Mouse (Mus musculus) heart, embryonic 16.5 days (tissue): ENCODE results near the gene Trpm8. TPM values are rescaled to one million over a fixed set of nuclear protein-coding genes. Genes with fewer than 3 reads are reported as not detected.
A peak's percentile ranks its signal among the peaks of the same experiment; 100 is the strongest.

Source experiments
- ATAC-seq: fragments of 200-750 bp; cut with Nextera tagmentation; replicated peaks from 2 replicates; pipeline ENCODE4 v1.8.0; 2017; ENCODE audit warnings: moderate number of reproducible peaks; ENCODE audit not compliant: insufficient read depth, low FRiP score; ENCODE audit errors: extremely low read depth
- H3K27ac ChIP-seq: fragments of 300-500 bp; sonication (generic); 2 replicates; pipeline ENCODE4 v1.5.1; 2014; ENCODE audit warnings: mild to moderate bottlenecking, low read length, control low read depth, moderate library complexity
- H3K27me3 ChIP-seq: fragments of 300-500 bp; sonication (generic); 2 replicates; pipeline ENCODE4 v1.6.1; 2014; ENCODE audit warnings: low read length, mixed read lengths; ENCODE audit not compliant: control insufficient read depth, insufficient read depth
- H3K36me3 ChIP-seq: fragments of 300-500 bp; sonication (generic); 2 replicates; pipeline ENCODE4 v1.6.1; 2014; ENCODE audit not compliant: control insufficient read depth, insufficient read depth
- H3K4me1 ChIP-seq: fragments of 300-500 bp; sonication (generic); 2 replicates; pipeline ENCODE4 v1.6.1; 2014; ENCODE audit warnings: low read length, mixed read lengths; ENCODE audit not compliant: control insufficient read depth, insufficient read depth
- H3K4me2 ChIP-seq: fragments of 300-500 bp; sonication (generic); 2 replicates; pipeline ENCODE4 v1.6.1; 2014; ENCODE audit warnings: low read depth, mild to moderate bottlenecking, control low read depth, low read length
- H3K4me3 ChIP-seq: fragments of 300-500 bp; sonication (generic); 2 replicates; pipeline ENCODE4 v1.5.1; 2014; ENCODE audit warnings: mild to moderate bottlenecking, control low read depth, low read length
- H3K9ac ChIP-seq: fragments of 300-500 bp; sonication (generic); 2 replicates; pipeline ENCODE4 v1.6.1; 2014; ENCODE audit warnings: low read length, control low read depth
- H3K9me3 ChIP-seq: fragments of 300-500 bp; sonication (generic); replicated peaks from 2 replicates; pipeline ENCODE4 v1.6.1; 2016; ENCODE audit warnings: low read length; ENCODE audit not compliant: control insufficient read depth
- WGBS: fragments of 180-500 bp; shearing (Covaris S2); extraction: QIAGEN DNeasy Blood & Tissue Kit; methylation state at CpG from one replicate; pipeline ENCODE4 v1.1.7; 2014; 5-methylcytosine and 5-hydroxymethylcytosine counted together
- polyA plus RNA-seq: library from polyadenylated mRNA; unstranded; fragments of >200 nt; fragmentation: Nextera tagmentation; extraction: Ambion mirVana; gene quantifications from 2 replicates; pipeline ENCODE4 v1.2.1, GENCODE M21; 2015

Trpm8 gene
- polyA plus RNA-seq, 1 experiment from 2014 or later, result not detected

DNA sequence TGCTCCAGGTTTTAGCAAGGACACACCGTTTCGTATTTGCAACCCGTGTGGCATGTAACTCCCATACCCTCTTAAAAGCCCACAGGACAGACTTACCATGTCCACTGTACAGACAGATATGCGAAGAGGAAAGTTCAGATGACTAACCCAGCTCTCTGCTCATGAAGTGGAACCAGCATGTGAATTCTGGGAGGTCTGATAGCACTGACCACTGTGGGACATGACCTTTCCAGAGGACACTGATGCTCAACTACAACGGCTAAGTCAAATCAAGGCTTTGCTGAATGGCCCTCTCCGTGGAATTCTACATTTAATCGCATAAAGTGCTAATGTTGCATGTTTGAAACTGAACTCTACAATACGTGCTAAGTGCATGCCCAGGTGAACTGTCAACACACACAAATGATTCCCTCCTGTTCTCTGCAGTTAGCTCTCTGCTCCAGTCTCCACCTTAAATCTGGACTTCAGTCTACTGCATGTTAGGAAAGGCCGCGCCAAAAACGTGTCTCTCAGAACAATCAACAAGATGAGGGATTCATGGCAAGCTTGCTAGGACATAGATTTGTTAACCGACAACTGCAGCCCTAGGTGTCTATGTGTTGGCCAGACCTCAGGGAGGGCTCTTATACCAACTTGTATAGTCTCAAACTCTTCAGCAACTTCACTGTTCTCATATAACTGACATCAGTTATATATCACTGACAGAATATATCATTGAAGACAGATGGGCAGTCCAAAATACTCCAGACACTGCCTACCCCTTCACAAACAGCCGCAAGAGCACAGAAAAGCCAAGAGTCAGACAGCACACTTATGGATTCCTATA, 1.6 kb upstream of the Trpm8 start:
- Histone ChIP-seq H3K4me1 (peaks cover 17% of the 10 kb centered on the region), H3K27me3 (no peaks in the 10 kb centered on the region), H3K4me2 (peak overlapping the region; percentile 71), H3K36me3 (peaks cover 33% of the 10 kb centered on the region), H3K9ac (peak overlapping the region; percentile 86), H3K9me3 (no peaks in the 10 kb centered on the region), H3K4me3 (peak overlapping the region; percentile 64), H3K27ac (peak overlapping the region; percentile 90)
- no peak for ATAC-seq
- WGBS, result 60% methylated on average over 13 of the region's 13 CpGs

DNA sequence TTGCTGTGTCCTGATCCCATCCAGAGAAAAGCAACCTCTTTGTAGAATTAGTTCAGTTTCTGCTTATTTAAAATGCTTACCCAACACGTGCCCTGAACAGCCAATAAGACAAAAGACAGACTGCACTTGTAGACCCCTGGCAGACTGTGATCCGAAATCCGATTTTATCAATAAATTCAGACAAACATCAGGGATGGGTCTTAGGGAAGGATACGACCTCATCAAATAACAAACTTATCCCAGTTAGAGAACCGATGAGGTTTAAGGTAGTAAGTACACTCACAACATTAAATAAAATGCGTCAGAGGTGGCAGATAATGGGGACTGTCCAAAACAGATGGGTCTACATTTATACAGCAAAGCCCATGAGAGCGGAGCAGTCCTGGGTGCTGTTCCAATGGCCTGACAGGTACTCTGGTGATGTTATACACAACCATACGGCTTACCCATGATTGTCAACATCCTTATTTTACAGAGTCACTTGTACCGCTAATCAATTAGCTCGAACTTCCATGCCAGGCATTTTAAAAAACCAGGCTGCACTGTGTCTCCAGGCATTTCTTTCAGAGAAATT, 850 bp upstream of the Trpm8 start:
- H3K9ac ChIP-seq, result peak overlapping the region; percentile 86
- peak overlapping the region; percentile 90 for H3K27ac ChIP-seq
- peaks cover 17% of the 10 kb centered on the region for H3K4me1 ChIP-seq
- H3K27me3 ChIP-seq, result no peaks in the 10 kb centered on the region
- peak overlapping the region; percentile 71 for H3K4me2 ChIP-seq
- peak; percentile 14 for ATAC-seq
- H3K36me3 ChIP-seq, result peaks cover 29% of the 10 kb centered on the region
- no peaks in the 10 kb centered on the region for H3K9me3 ChIP-seq
- WGBS, result 21% methylated on average over 10 of the region's 10 CpGs
- peak overlapping the region; percentile 64 for H3K4me3 ChIP-seq

DNA sequence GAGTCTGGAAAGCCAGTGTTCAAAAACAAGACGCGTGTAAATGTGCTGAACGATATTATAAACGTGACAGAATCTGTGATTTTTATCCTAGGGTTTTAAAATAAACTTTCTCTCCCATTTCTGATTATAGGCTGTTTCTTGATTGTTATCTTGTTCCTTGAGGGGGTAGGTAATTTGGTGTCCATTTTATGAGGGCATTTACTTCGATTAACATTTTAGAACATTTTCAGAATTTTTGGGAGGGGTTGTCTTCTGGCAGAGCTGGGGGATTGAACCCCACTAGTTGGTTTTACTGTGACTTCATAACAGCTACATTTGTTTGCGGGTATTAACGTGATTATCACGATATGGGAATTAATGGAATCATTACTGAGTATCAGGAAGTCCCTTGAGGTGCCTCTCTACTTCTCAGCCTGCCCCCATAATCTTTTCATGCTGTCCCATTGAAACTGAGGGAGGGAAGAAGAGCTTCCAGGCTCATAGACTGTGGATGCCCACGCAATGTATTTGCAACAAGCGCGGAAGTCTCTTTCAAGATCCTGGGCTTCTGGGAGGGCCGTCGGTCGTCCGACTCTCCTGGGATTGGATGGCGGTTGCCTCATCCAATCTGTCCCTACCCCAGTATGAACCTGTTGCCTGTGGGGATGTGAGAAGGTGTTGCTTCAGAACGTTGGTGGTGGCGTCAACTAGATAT, 504 bp downstream of the Trpm8 start:
- H3K27ac ChIP-seq, result peak overlapping the region; percentile 90
- ATAC-seq, result no peak
- H3K9me3 ChIP-seq, result peaks cover 6% of the 10 kb centered on the region; the same call in 1 of the 2 replicates
- peaks cover 17% of the 10 kb centered on the region for H3K4me1 ChIP-seq
- H3K4me3 ChIP-seq, result peak overlapping the region; percentile 64
- WGBS, result 64% methylated on average over 18 of the region's 18 CpGs
- H3K9ac ChIP-seq, result peak overlapping the region; percentile 86
- peaks cover 18% of the 10 kb centered on the region for H3K36me3 ChIP-seq
- H3K27me3 ChIP-seq, result no peaks in the 10 kb centered on the region
- H3K4me2 ChIP-seq, result peak overlapping the region; percentile 71

DNA sequence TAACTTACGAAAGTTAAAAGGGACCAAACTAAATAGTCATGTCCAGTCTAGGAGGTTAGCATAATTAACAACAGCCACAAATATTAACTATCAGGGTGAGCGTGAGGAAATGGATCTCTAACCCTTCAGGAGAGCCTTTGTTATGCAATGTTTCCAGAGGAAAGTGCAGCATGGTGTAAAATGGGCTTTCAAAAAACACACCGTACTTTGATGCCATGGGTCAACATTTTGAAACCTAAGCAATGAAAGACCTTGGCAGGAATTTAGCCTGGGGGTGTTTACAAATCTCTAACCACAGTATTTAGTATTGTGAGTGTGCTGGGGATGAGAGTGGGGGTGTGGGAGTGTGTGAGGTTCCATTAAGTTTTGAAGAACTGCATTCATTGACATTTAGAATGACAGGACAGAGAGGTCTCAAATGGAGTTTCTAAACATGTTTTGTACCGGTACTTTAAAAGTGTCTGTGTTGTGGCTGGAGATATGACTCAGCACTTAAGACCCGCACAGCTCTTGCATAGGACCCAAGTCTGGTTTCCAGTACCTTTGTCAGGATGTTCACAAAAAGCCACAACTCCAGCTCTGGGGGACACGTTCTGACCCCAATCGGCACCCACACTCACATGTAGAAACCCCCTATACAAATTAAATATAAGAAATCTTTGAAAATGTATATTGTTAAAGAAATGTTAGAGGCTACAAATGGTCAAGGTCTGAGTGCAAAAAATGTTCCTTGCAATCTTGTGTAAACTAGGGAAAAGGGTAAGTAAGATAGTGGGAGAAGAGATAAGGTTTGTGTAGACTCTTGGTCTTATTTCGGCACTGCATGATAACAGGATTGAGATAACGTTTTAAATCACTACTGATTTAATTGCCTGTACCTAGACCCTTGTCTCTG, 1.9 kb downstream of the Trpm8 start:
- no peak overlapping the region for H3K4me3 ChIP-seq
- no peak overlapping the region for H3K4me2 ChIP-seq
- no peaks in the 10 kb centered on the region for H3K27me3 ChIP-seq
- no peak overlapping the region for H3K27ac ChIP-seq
- H3K4me1 ChIP-seq, result peaks cover 17% of the 10 kb centered on the region
- WGBS, result 50% methylated on average over 9 of the region's 9 CpGs
- no peak for ATAC-seq
- H3K36me3 ChIP-seq, result peaks cover 6% of the 10 kb centered on the region
- H3K9ac ChIP-seq, result no peak overlapping the region
- peaks cover 17% of the 10 kb centered on the region for H3K9me3 ChIP-seq

DNA sequence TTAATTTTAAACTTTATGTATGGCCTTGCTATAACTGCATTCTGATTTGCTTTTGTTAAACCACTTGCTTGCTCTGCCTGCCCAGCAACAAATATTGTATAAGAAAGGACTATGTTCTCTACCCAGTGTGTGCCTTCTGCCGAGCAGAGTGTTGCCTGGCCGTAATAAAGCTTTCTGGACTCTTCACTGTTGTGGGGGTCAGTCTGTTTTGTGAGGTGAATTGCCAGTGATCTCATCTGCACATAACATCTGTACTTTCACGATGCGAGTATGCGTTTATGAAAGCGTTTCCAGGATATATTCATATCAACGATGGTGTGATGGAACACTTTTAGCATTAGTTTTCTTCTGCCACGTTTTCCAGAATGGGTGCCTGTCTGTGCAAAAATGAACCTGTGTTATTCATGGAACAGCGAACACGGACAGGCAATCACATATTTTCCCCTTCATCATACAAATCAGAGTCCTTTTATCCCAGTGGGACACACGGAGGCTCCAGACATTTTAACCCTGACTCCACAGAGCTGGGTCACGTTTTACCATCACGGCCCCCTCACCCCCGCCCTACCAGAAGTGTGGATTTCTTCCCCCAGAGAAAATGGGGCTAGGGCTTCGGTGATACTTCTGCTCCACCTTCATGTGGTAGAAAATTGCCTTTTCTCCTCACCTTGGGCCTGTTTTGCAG, 2.7 kb downstream of the Trpm8 start:
- H3K27ac ChIP-seq, result no peak overlapping the region
- ATAC-seq, result no peak
- no peak overlapping the region for H3K4me2 ChIP-seq
- H3K27me3 ChIP-seq, result no peaks in the 10 kb centered on the region
- 67% methylated on average over 15 of the region's 15 CpGs for WGBS
- peaks cover 25% of the 10 kb centered on the region for H3K9me3 ChIP-seq
- no peaks in the 10 kb centered on the region for H3K36me3 ChIP-seq
- no peak overlapping the region for H3K9ac ChIP-seq
- H3K4me1 ChIP-seq, result peaks cover 15% of the 10 kb centered on the region
- no peak overlapping the region for H3K4me3 ChIP-seq

DNA sequence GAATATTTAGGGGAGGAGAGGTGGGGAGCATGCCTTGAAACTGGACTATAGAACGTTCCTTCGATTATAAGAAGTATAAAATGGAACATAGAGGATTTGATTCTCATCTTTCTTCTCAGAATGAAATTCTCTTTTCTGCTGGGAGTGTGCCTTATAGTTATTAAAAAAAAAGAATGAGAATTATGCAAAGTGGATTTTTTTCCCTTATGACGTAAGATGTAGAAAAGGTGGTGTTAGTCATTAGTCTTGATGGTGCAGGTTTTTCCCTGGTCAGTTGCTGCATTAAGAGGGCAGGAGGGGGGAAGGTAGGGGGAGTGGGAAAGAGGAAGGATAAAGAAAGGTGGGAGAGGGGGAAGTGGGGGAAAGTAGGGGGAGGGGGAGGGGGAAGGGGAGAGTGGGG, 4.8 kb downstream of the Trpm8 start:
- ATAC-seq, result no peak
- H3K9ac ChIP-seq, result no peak overlapping the region
- H3K4me1 ChIP-seq, result no peaks in the 10 kb centered on the region
- no peak overlapping the region for H3K4me2 ChIP-seq
- H3K27ac ChIP-seq, result no peak overlapping the region
- no peak overlapping the region for H3K4me3 ChIP-seq
- peaks cover 34% of the 10 kb centered on the region for H3K9me3 ChIP-seq
- WGBS, result 53% methylated on average over 3 of the region's 3 CpGs
- no peaks in the 10 kb centered on the region for H3K36me3 ChIP-seq
- no peaks in the 10 kb centered on the region for H3K27me3 ChIP-seq

DNA sequence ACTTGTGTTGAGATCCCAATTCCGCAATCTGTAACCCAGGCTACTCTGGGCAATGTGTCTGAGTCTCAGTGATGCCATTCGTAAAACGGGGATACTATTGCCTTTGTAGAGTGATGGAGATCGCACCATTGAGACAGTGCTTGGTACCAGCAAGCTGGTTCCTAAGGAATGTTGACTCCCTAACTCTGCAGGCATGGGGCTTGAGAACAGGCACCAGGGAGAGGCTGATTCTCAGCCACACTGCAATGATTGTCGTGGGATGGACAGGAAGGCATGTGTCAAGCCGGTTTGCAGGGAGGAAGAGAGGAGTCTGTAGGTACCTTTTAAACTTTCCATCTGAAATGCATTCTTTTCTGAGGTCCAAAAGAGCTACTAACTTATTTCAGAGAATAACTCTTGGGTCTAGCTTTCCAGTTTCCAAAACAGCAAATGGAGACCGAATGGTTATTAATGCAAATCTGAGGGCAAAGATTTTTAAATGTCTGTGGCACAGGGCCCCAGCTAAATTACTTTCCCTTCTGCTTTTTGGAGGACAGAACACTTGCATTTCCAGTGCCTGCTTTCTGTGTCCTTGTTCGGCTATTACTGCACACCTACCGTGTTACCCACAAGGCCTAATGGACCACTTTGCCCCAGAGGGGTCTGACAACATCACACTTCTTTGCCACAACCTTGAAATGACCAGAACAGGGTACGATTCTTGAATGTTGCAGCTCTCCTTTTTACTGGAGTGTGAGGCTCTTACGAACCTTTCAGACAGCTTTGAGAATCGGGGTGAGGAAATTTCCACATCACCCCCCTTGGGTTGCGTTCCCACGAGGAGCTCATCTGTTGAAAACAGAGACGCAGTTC, 6.1 kb downstream of the Trpm8 start:
- no peak overlapping the region for H3K4me2 ChIP-seq
- H3K4me1 ChIP-seq, result no peaks in the 10 kb centered on the region
- no peak overlapping the region for H3K27ac ChIP-seq
- H3K36me3 ChIP-seq, result no peaks in the 10 kb centered on the region
- no peak overlapping the region for H3K4me3 ChIP-seq
- no peak for ATAC-seq
- no peak overlapping the region for H3K9ac ChIP-seq
- 73% methylated on average over 15 of the region's 15 CpGs for WGBS
- no peaks in the 10 kb centered on the region for H3K27me3 ChIP-seq
- H3K9me3 ChIP-seq, result peaks cover 42% of the 10 kb centered on the region
